Mouse (Mus musculus) intestine, embryonic 14.5 days (tissue): ENCODE results near the gene Tex35. TPM values are rescaled to one million over a fixed set of nuclear protein-coding genes. Genes with fewer than 3 reads are reported as not detected.

Source experiments
- polyA plus RNA-seq: library from polyadenylated mRNA; unstranded; fragments of >200 nt; fragmentation: Nextera tagmentation; extraction: Ambion mirVana; gene quantifications from 2 replicates; pipeline ENCODE4 v1.2.1, GENCODE M21; 2014

Tex35 gene
- polyA plus RNA-seq, 1 experiment from 2014 or later: not detected

Other genes with a start within 250 kb of the Tex35 start
- gene Ralgps2, start 169.1 kb downstream of the Tex35 start, polyA plus RNA-seq: 36.4 and 40.0 TPM in 2 replicates